Mouse (Mus musculus) stomach, embryonic 15.5 days (tissue): ENCODE measurements at regions not wholly inside any gene's neighbourhood (a gene's known extent, or its start where the extent isn't known, plus 50 kb on each side); places are given as distances from the start of the nearest gene placed in this dataset.

Experiments
- ATAC-seq: fragments of 200-750 bp; cut with Nextera tagmentation; 2 replicates; pipeline ENCODE4 v1.8.0; 2017; ENCODE audit warnings: low read depth, moderate number of reproducible peaks, moderate TSS enrichment; ENCODE audit not compliant: insufficient read depth, low FRiP score
- H3K27ac ChIP-seq: fragments of 300-500 bp; sonication (generic); 2 replicates; pipeline ENCODE4 v1.5.1; 2015; ENCODE audit warnings: mild to moderate bottlenecking, inconsistent platforms
- H3K27me3 ChIP-seq: fragments of 300-500 bp; sonication (generic); replicated peaks from 2 replicates; pipeline ENCODE4 v1.6.1; 2015; ENCODE audit warnings: inconsistent platforms
- H3K36me3 ChIP-seq: fragments of 300-500 bp; sonication (generic); 2 replicates; pipeline ENCODE4 v1.6.1; 2015; ENCODE audit warnings: inconsistent platforms
- H3K4me1 ChIP-seq: fragments of 300-500 bp; sonication (generic); 2 replicates; pipeline ENCODE4 v1.6.1; 2015; ENCODE audit warnings: inconsistent platforms
- H3K4me2 ChIP-seq: fragments of 300-500 bp; sonication (generic); 2 replicates; pipeline ENCODE4 v1.6.1; 2015; ENCODE audit warnings: mild to moderate bottlenecking, inconsistent platforms
- H3K4me3 ChIP-seq: fragments of 300-500 bp; sonication (generic); replicated peaks from 2 replicates; pipeline ENCODE4 v1.5.1; 2015; ENCODE audit warnings: inconsistent platforms
- H3K9ac ChIP-seq: fragments of 300-500 bp; sonication (generic); 2 replicates; pipeline ENCODE4 v1.6.1; 2015; ENCODE audit warnings: inconsistent platforms
- H3K9me3 ChIP-seq: fragments of 300-500 bp; sonication (generic); 2 replicates; pipeline ENCODE4 v1.6.1; 2016; ENCODE audit warnings: inconsistent platforms
- WGBS: fragments of 180-500 bp; shearing (Covaris S2); methylation state at CpG from one replicate; pipeline ENCODE4 v1.1.7; 2015; 5-methylcytosine and 5-hydroxymethylcytosine counted together

- H3K27me3 ChIP-seq = no peaks in the 10 kb centered on the region
- no peak overlapping the region for H3K4me2 ChIP-seq
- H3K4me3 ChIP-seq = no peak overlapping the region
- 65% methylated on average over 2 of the region's 2 CpGs for WGBS
- ATAC-seq = no peak
- no peak overlapping the region for H3K9ac ChIP-seq
- no peak overlapping the region for H3K27ac ChIP-seq
- no peaks in the 10 kb centered on the region for H3K9me3 ChIP-seq
- no peaks in the 10 kb centered on the region for H3K36me3 ChIP-seq
- H3K4me1 ChIP-seq = no peaks in the 10 kb centered on the region
Measured at GRCm38 (mm10) chr4:29112552-29112951, 299.6 kb downstream of the Epha7 start.

DNA sequence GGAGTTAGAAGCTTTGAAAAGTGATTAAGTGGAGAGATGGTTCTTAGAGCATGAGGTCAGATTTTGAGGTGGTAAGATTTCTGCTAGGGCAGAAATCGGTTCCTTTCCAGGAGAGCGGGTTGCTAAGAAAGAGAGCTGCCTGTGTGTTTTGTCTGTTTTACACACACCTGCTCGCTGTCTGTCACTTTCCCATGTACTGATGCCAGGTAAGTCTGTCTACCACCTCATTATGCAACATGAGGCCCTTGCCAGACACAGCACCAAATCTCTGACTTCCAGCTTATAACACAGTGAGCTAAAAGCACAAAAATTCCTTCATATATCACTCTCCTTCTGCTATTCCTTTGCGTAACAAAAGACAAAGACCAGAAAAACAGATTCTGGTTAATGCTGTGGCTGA lies 304.1 kb downstream of the Epha7 start:
- H3K27me3 ChIP-seq = no peaks in the 10 kb centered on the region
- ATAC-seq = no peak
- H3K4me3 ChIP-seq = no peak overlapping the region
- H3K4me2 ChIP-seq = no peak overlapping the region
- no peaks in the 10 kb centered on the region for H3K9me3 ChIP-seq
- no peaks in the 10 kb centered on the region for H3K36me3 ChIP-seq
- 79% methylated on average over 4 of the region's 4 CpGs for WGBS
- H3K27ac ChIP-seq = no peak overlapping the region; the same call in 1 of the 2 replicates
- no peaks in the 10 kb centered on the region; the same call in 1 of the 2 replicates for H3K4me1 ChIP-seq
- H3K9ac ChIP-seq = no peak overlapping the region

GRCm38 (mm10) chr4:29117926-29118325 lies 305.0 kb downstream of the Epha7 start:
- WGBS = 38% methylated on average over 9 of the region's 9 CpGs

DNA sequence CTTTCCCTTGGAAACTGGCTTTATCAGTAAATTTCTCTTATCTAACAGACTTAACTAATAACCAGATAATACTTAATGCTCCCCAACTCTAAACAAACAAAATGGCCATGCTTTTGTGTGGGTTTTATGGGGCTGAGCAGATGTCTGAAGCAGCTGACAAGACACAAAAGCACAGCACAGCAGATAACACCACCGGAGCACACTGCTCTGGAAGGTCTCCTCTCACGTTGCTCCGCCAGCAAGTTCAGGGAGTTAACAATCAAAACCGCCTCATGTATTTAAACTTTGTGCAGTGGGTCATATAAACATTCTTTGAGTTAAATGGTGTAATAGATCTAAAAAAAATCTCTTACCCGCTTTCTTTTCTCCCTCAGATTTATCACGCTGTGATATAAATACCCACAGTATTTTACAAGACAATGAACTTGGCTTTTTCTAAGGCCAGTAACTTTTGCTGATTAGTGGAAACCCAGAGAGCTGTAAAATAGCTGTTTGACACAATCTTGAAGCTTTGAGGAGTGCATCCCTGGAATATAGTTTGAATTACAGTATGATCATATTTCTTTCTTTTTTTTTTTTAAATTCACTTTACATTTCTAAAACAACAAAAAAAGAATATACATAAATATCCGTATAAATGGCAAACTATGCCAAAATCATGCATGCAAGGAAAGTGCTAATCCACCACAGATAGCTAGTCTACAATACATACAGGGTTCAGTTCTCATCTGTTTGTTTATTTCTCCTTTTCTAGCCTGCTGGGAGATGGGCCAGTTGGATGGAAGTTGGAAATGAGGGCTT lies 305.9 kb downstream of the Epha7 start:
- Histone ChIP-seq H3K9me3 (no peaks in the 10 kb centered on the region), H3K4me3 (no peak overlapping the region), H3K4me1 (no peaks in the 10 kb centered on the region; the same call in 1 of the 2 replicates), H3K27ac (no peak overlapping the region), H3K4me2 (no peak overlapping the region), H3K27me3 (no peaks in the 10 kb centered on the region), H3K36me3 (no peaks in the 10 kb centered on the region), H3K9ac (no peak overlapping the region)
- ATAC-seq = no peak
- 19% methylated on average over 7 of the region's 7 CpGs for WGBS

More at GRCm38 (mm10) chr4:29117926-29118325, 305.0 kb downstream of the Epha7 start:
- ATAC-seq = peak; percentile 50; the same call in 1 of the 2 replicates
- Histone ChIP-seq H3K27ac (no peak overlapping the region), H3K9ac (no peak overlapping the region), H3K9me3 (no peaks in the 10 kb centered on the region), H3K4me2 (no peak overlapping the region), H3K36me3 (no peaks in the 10 kb centered on the region), H3K4me1 (no peaks in the 10 kb centered on the region; the same call in 1 of the 2 replicates), H3K27me3 (no peaks in the 10 kb centered on the region), H3K4me3 (no peak overlapping the region)

GRCm38 (mm10) chr4:29119480-29120153 lies 306.7 kb downstream of the Epha7 start:
- Histone ChIP-seq H3K4me1 (no peaks in the 10 kb centered on the region; the same call in 1 of the 2 replicates), H3K36me3 (no peaks in the 10 kb centered on the region), H3K27me3 (no peaks in the 10 kb centered on the region), H3K27ac (no peak overlapping the region), H3K9me3 (no peaks in the 10 kb centered on the region), H3K4me2 (no peak overlapping the region), H3K9ac (no peak overlapping the region), H3K4me3 (no peak overlapping the region)
- ATAC-seq = no peak
- WGBS = 71% methylated on average over 9 of the region's 9 CpGs

DNA sequence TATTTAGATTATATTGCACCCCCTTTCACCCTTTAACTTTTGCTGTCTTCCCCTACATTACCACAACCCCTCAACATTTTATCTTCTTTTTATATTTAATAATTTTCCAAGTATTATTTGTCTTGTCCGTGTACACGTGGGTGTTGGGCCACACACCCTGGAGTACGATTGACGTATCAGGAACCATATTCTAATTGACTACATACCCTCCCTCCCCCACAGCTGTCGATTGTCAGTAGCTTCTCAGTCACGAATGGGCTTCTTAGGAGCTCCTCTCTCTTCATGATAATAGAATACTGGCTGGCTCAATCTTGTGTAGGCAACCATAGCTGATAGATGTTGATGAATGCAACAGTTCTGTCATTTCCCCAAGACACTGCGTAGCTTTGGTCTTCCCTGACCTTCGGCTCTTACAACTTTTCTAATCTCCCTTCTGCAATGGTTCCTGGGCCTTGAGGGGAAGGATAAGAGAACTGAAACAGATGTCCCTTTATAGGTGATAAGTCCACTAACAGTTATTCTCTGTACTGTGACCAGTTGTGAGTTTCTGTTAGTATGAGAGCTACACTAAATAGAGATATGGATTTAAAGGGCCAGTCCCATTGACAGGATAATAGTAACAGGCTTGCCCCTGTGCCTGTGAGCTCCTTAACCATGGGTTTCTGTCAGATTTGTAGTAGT lies 310.9 kb downstream of the Epha7 start:
- Histone ChIP-seq H3K4me3 (no peak overlapping the region), H3K27ac (no peak overlapping the region), H3K27me3 (no peaks in the 10 kb centered on the region), H3K4me1 (no peaks in the 10 kb centered on the region; the same call in 1 of the 2 replicates), H3K9ac (no peak overlapping the region), H3K36me3 (no peaks in the 10 kb centered on the region), H3K9me3 (no peaks in the 10 kb centered on the region), H3K4me2 (no peak overlapping the region)
- 85% methylated on average over 8 of the region's 8 CpGs for WGBS
- ATAC-seq = peak; percentile 81; the same call in 1 of the 2 replicates

DNA sequence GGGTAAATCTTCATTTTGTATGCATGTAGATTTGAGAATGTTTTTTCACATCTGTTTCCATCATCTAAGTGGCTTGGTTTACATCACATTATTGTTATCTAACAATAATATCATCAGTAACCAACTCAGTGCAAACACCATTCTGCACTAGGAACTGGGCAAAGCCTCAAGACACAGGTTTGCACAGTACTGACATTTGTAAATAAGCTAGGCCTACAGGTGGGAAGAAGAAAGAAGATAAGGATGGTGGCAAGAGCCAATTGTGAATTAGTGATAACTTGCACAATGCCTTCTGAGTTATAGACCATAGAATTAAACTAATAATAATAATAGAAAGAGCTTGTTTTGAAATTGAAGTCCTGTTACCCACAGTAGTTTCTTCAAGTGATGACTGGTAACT lies 317.6 kb downstream of the Epha7 start:
- ATAC-seq = no peak
- no peaks in the 10 kb centered on the region for H3K9me3 ChIP-seq
- H3K4me3 ChIP-seq = no peak overlapping the region
- no peaks in the 10 kb centered on the region for H3K4me1 ChIP-seq
- no peak overlapping the region for H3K4me2 ChIP-seq
- no peaks in the 10 kb centered on the region for H3K27me3 ChIP-seq
- H3K27ac ChIP-seq = no peak overlapping the region
- no peaks in the 10 kb centered on the region for H3K36me3 ChIP-seq
- H3K9ac ChIP-seq = no peak overlapping the region

GRCm38 (mm10) chr4:29133404-29134307 lies 320.7 kb downstream of the Epha7 start:
- H3K27ac ChIP-seq = no peak overlapping the region; the same call in 1 of the 2 replicates
- no peak overlapping the region for H3K4me3 ChIP-seq
- no peaks in the 10 kb centered on the region for H3K9me3 ChIP-seq
- no peaks in the 10 kb centered on the region for H3K27me3 ChIP-seq
- ATAC-seq = no peak
- H3K4me2 ChIP-seq = peak overlapping the region; percentile 8; the same call in 1 of the 2 replicates
- no peak overlapping the region for H3K9ac ChIP-seq
- H3K36me3 ChIP-seq = no peaks in the 10 kb centered on the region
- H3K4me1 ChIP-seq = no peaks in the 10 kb centered on the region
- WGBS = 51% methylated on average over 21 of the region's 21 CpGs

GRCm38 (mm10) chr4:29135685-29136385 lies 322.9 kb downstream of the Epha7 start:
- Histone ChIP-seq H3K4me1 (no peaks in the 10 kb centered on the region), H3K27ac (no peak overlapping the region), H3K36me3 (no peaks in the 10 kb centered on the region), H3K4me3 (no peak overlapping the region), H3K27me3 (no peaks in the 10 kb centered on the region), H3K9me3 (no peaks in the 10 kb centered on the region), H3K9ac (no peak overlapping the region), H3K4me2 (no peak overlapping the region)
- 28% methylated on average over 5 of the region's 5 CpGs for WGBS
- ATAC-seq = no peak

DNA sequence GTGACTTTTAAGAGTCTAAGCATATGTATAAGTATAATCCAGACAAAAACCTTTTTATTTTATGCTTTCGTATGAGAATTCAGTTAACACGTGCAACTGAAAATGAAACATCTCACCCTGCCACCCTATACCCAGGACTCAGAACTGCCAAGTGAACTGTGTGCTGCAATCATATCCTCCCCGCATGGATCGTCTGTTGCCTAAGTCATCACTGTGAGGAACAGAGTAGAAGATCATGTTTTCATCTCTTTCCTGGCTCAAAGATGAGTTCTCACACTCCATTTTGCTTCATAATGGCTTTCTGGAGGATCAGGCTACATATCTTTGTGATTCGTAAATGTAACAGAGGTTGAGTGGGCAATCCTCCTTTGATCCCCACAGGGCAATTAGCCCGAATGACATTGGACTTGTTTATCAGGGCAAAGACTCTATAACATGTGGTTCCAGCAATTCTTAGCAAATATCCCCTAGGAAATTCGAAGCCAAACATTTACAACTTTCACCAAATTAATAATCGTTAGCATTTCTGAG lies 325.9 kb downstream of the Epha7 start:
- no peaks in the 10 kb centered on the region for H3K9me3 ChIP-seq
- WGBS = 82% methylated on average over 8 of the region's 8 CpGs
- H3K27me3 ChIP-seq = no peaks in the 10 kb centered on the region
- no peaks in the 10 kb centered on the region for H3K36me3 ChIP-seq
- H3K4me2 ChIP-seq = no peak overlapping the region
- no peak overlapping the region for H3K27ac ChIP-seq
- H3K9ac ChIP-seq = no peak overlapping the region
- H3K4me1 ChIP-seq = no peaks in the 10 kb centered on the region
- ATAC-seq = no peak
- H3K4me3 ChIP-seq = no peak overlapping the region

DNA sequence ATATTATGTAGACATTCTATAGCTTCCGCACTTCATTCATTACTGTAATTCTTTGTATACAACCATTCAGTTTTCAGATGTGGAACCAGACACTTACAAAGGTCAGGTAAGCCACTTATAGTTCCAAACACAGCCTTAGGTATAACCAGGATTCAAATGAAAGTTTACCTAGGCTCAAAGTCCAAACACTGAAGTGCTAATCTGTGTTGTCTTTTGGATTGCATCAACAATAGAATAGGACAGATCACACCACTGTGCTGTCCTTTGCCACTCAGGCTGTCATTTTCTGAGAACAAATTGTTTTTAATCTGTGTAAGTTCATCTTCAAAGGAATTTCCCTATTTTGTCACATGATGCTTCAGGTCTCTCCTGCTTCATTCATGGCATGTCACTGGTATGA lies 330.5 kb downstream of the Epha7 start:
- H3K9ac ChIP-seq = no peak overlapping the region
- 90% methylated on average over 1 of the region's 1 CpGs for WGBS
- no peaks in the 10 kb centered on the region for H3K4me1 ChIP-seq
- no peak overlapping the region for H3K4me3 ChIP-seq
- H3K36me3 ChIP-seq = no peaks in the 10 kb centered on the region
- H3K27ac ChIP-seq = no peak overlapping the region
- no peak overlapping the region for H3K4me2 ChIP-seq
- no peaks in the 10 kb centered on the region for H3K9me3 ChIP-seq
- no peaks in the 10 kb centered on the region for H3K27me3 ChIP-seq
- no peak for ATAC-seq
